Mouse (Mus musculus) heart, postnatal 36 days (tissue): ENCODE measurements around the gene Gm5475. TPM values are rescaled to one million over a fixed set of nuclear protein-coding genes. Genes with fewer than 3 reads are reported as not detected.
"Not testable (repeated sequence)": the region's sequence is repeated elsewhere in the genome, so short reads cannot be mapped to it uniquely, and the experiment has no call there.

ENCODE experiments used
- DNase-seq, 2 experiments: peaks; one replicate each; pipeline ENCODE4 v3.0.0; 2021 to 2022
- intact Hi-C: fragments of 180-260 bp; cut with DNase I; formaldehyde crosslinking; loops from one replicate; pipeline ENCODE4 v1.15.1; 2025
- total RNA-seq, 2 experiments: library from RNA; stranded (reverse); gene quantifications; 2 replicates each; pipeline ENCODE4 v1.2.3; 2021

Gene Gm5475
- total RNA-seq: not detected

- intact Hi-C loops, DNase-seq: not testable (repeated sequence)
Measured at GRCm38 (mm10) chr15:100421758-100422197, at the start of gene Gm5475. Gm5475 (plus strand) TSS chr15:100422147.

GRCm38 (mm10) chr15:100375066-100375465 is 46.9 kb upstream of the Gm5475 start:
- intact Hi-C loops: loop anchor here (2.0 kb wide), 2 partner anchors 112 to 352 kb away; no protein-coding TSS in a partner anchor
- peak; percentile 48 to 67 for DNase-seq

- DNase-seq: peak in 1 of 2 experiments; percentile 7
- intact Hi-C loops: loop anchor here (2.0 kb wide), 1 partner anchor 79 kb away; no protein-coding TSS in a partner anchor
Measured at GRCm38 (mm10) chr15:100377847-100378505, 44.0 kb upstream of the Gm5475 start.

GRCm38 (mm10) chr15:100379658-100380057 is 42.3 kb upstream of the Gm5475 start:
- intact Hi-C loops: no loop called here
- no peak for DNase-seq

- intact Hi-C loops: no loop called here
Measured at GRCm38 (mm10) chr15:100380104-100380503, 41.8 kb upstream of the Gm5475 start.

GRCm38 (mm10) chr15:100385705-100386104 is 36.2 kb upstream of the Gm5475 start:
- DNase-seq: no peak
- intact Hi-C loops: no loop called here

More at GRCm38 (mm10) chr15:100380104-100380503, 41.8 kb upstream of the Gm5475 start:
- no peak for DNase-seq

- intact Hi-C loops: no loop called here
- no peak for DNase-seq
Measured at GRCm38 (mm10) chr15:100387544-100388223, 34.3 kb upstream of the Gm5475 start.

GRCm38 (mm10) chr15:100388224-100388835 is 33.6 kb upstream of the Gm5475 start:
- intact Hi-C loops: no loop called here
- no peak for DNase-seq

GRCm38 (mm10) chr15:100388886-100389285 is 33.1 kb upstream of the Gm5475 start:
- no peak for DNase-seq
- intact Hi-C loops: no loop called here

- intact Hi-C loops: no loop called here
Measured at GRCm38 (mm10) chr15:100391066-100391465, 30.9 kb upstream of the Gm5475 start.

GRCm38 (mm10) chr15:100391599-100391998 is 30.3 kb upstream of the Gm5475 start:
- no peak for DNase-seq
- intact Hi-C loops: no loop called here

More at GRCm38 (mm10) chr15:100391066-100391465, 30.9 kb upstream of the Gm5475 start:
- no peak for DNase-seq

- DNase-seq: no peak
- intact Hi-C loops: no loop called here
Measured at GRCm38 (mm10) chr15:100393016-100393415, 28.9 kb upstream of the Gm5475 start.

GRCm38 (mm10) chr15:100395561-100395960 is 26.4 kb upstream of the Gm5475 start:
- no peak for DNase-seq
- intact Hi-C loops: no loop called here

GRCm38 (mm10) chr15:100400592-100401250 is 21.2 kb upstream of the Gm5475 start:
- no peak for DNase-seq
- intact Hi-C loops: no loop called here

GRCm38 (mm10) chr15:100401811-100402210 is 20.1 kb upstream of the Gm5475 start:
- intact Hi-C loops: no loop called here
- no peak for DNase-seq

- intact Hi-C loops: no loop called here
- no peak for DNase-seq
Measured at GRCm38 (mm10) chr15:100402347-100402746, 19.6 kb upstream of the Gm5475 start.

GRCm38 (mm10) chr15:100402798-100403197 is 19.1 kb upstream of the Gm5475 start:
- no peak for DNase-seq
- intact Hi-C loops: no loop called here

GRCm38 (mm10) chr15:100403318-100404000 is 18.5 kb upstream of the Gm5475 start:
- DNase-seq: no peak
- intact Hi-C loops: no loop called here

- no peak for DNase-seq
- intact Hi-C loops: no loop called here
Measured at GRCm38 (mm10) chr15:100406088-100406487, 15.9 kb upstream of the Gm5475 start.

- intact Hi-C loops: no loop called here
- DNase-seq: no peak
Measured at GRCm38 (mm10) chr15:100410918-100411672, 10.9 kb upstream of the Gm5475 start.
